Mouse (Mus musculus) thymus, adult 2 months (tissue): ENCODE data around the gene March8.

Source experiments
- CTCF ChIP-seq: fragments of 200-500 bp; IDR thresholded peaks from 2 replicates; pipeline ENCODE4 v1.5.1; 2012; ENCODE audit warnings: mild to moderate bottlenecking, control low read depth, low read length, moderate library complexity, borderline replicate concordance; ENCODE audit not compliant: control insufficient read depth, poor library complexity, insufficient read depth; ENCODE audit errors: extremely low read depth
- POLR2A ChIP-seq: fragments of 200-500 bp; IDR thresholded peaks from 2 replicates; pipeline ENCODE4 v1.6.1; 2012; ENCODE audit warnings: mild to moderate bottlenecking, low read length, control low read depth, moderate library complexity; ENCODE audit not compliant: control insufficient read depth, poor library complexity, insufficient read depth; ENCODE audit errors: extremely low read depth

GRCm38 (mm10) chr6:116337835-116338501, at the start of gene March8:
- peak; percentile 24; the same call in 1 of the 2 replicates for TF ChIP-seq CTCF
- TF ChIP-seq POLR2A = no peak
